Mouse (Mus musculus) small intestine, adult 2 months (tissue): ENCODE data around the gene Srd5a2.

Experiments used
- CTCF ChIP-seq: fragments of 200-500 bp; IDR thresholded peaks from 2 replicates; pipeline ENCODE4 v1.5.1; 2012; ENCODE audit warnings: low read depth, mild to moderate bottlenecking, control low read depth, inconsistent platforms, low read length, moderate library complexity, mixed read lengths; ENCODE audit not compliant: insufficient replicate concordance, insufficient read length; ENCODE audit errors: extremely low read depth
- POLR2A ChIP-seq: fragments of 200-500 bp; IDR thresholded peaks from 2 replicates; pipeline ENCODE4 v1.6.1; 2012; ENCODE audit warnings: low read depth, mild to moderate bottlenecking, control low read depth, inconsistent platforms, low read length, moderate library complexity

DNA sequence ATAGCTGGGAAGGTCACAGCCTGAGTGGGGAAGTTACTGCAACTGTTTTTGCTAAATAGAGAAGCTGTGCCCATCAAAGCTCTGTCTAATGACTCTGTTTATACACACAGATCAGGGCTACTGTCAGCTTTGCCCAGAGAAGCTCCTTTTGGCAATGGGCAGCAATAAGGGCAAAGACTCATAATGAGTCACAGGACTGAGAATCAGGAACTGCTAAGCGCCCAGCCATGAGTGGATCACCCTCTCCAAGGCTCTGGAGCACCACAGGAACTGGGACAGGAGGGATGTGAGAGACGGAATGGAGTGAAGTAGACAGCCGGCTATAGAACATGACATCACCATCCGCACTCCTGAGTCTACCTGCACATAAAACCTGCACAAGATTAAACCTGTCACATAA lies 29.4 kb downstream of the Srd5a2 start:
- TF ChIP-seq POLR2A = no peak
- TF ChIP-seq CTCF = no peak
